Mouse (Mus musculus): ENCODE results near the gene R3hdm4. TPM values are rescaled to one million over a fixed set of nuclear protein-coding genes. Genes with fewer than 3 reads are reported as not detected.

The R3hdm4 gene
- total RNA-seq, 2 experiments from 2014 or later: 75.3 to 78.2 TPM

- DNase-seq: peak; percentile 91 to 98
Measured at GRCm38 (mm10) chr10:79924998-79925784, 4.2 kb upstream of the R3hdm4 start.

GRCm38 (mm10) chr10:79921572-79921971 is 564 bp upstream of the R3hdm4 start:
- DNase-seq: no peak

GRCm38 (mm10) chr10:79920056-79920890 is 735 bp downstream of the R3hdm4 start:
- DNase-seq: no peak

GRCm38 (mm10) chr10:79919251-79919849 is 1.7 kb downstream of the R3hdm4 start:
- DNase-seq: no peak

GRCm38 (mm10) chr10:79918231-79919078 is 2.6 kb downstream of the R3hdm4 start:
- no peak for DNase-seq

- no peak for DNase-seq
Measured at GRCm38 (mm10) chr10:79917532-79918100, 3.4 kb downstream of the R3hdm4 start.

GRCm38 (mm10) chr10:79916808-79917531 is 4.0 kb downstream of the R3hdm4 start, which contains the start of gene Kiss1r:
Gene Kiss1r, plus strand, starts transcription at chr10:79916971.
- DNase-seq: peak; percentile 92 to 94

- DNase-seq: no peak
Measured at GRCm38 (mm10) chr10:79916081-79916480, 4.9 kb downstream of the R3hdm4 start.

GRCm38 (mm10) chr10:79914948-79915596 is 5.9 kb downstream of the R3hdm4 start:
- DNase-seq: no peak

- no peak for DNase-seq
Measured at GRCm38 (mm10) chr10:79914131-79914947, 6.7 kb downstream of the R3hdm4 start.

GRCm38 (mm10) chr10:79912412-79912811 is 8.6 kb downstream of the R3hdm4 start:
- no peak for DNase-seq

GRCm38 (mm10) chr10:79910556-79910955 is 10.5 kb downstream of the R3hdm4 start, which contains the start of gene Gm26602:
Gene Gm26602, plus strand, starts transcription at chr10:79910856.
- no peak for DNase-seq

GRCm38 (mm10) chr10:79909092-79909922 is 11.7 kb downstream of the R3hdm4 start:
- DNase-seq: peak; percentile 61 to 76

GRCm38 (mm10) chr10:79908167-79909091 is 12.6 kb downstream of the R3hdm4 start, which contains the start of gene Med16:
Gene Med16, minus strand, starts transcription at chr10:79908923.
- peak; percentile 97 for DNase-seq

- DNase-seq: no peak
Measured at GRCm38 (mm10) chr10:79907415-79907814, 13.6 kb downstream of the R3hdm4 start.

- DNase-seq: no peak
Measured at GRCm38 (mm10) chr10:79906712-79907111, 14.3 kb downstream of the R3hdm4 start.

- DNase-seq: no peak
Measured at GRCm38 (mm10) chr10:79900951-79901410, 20.0 kb downstream of the R3hdm4 start.
